Mouse (Mus musculus): ENCODE results near the gene Snx32.
A peak's percentile ranks its signal among the peaks of the same experiment; 100 is the strongest.

Snx32 gene

GRCm38 (mm10) chr19:5480016-5480415 lies 30.3 kb downstream of the Snx32 start:
- no peak for DNase-seq

GRCm38 (mm10) chr19:5477668-5478300 lies 32.6 kb downstream of the Snx32 start:
- DNase-seq, result no peak

- no peak for DNase-seq
These were observed 33.2 kb downstream of the Snx32 start for GRCm38 (mm10) chr19:5477004-5477667.

GRCm38 (mm10) chr19:5475069-5475714 lies 35.1 kb downstream of the Snx32 start:
- no peak for DNase-seq

GRCm38 (mm10) chr19:5474281-5475068 lies 35.9 kb downstream of the Snx32 start:
- peak; percentile 72 for DNase-seq

GRCm38 (mm10) chr19:5473720-5474119 lies 36.6 kb downstream of the Snx32 start, which contains the start of gene Efemp2:
Gene Efemp2, plus strand, starts transcription at chr19:5473954.
- DNase-seq, result peak; percentile 94

GRCm38 (mm10) chr19:5472857-5473256 lies 37.5 kb downstream of the Snx32 start:
- DNase-seq, result no peak

GRCm38 (mm10) chr19:5471846-5472245 lies 38.5 kb downstream of the Snx32 start:
- peak; percentile 26 for DNase-seq

- no peak for DNase-seq
These were observed 42.0 kb downstream of the Snx32 start, which contains the start of gene Ctsw for GRCm38 (mm10) chr19:5468374-5468773. Gene Ctsw, minus strand, starts transcription at chr19:5468507.

- DNase-seq, result no peak
These were observed 43.3 kb downstream of the Snx32 start for GRCm38 (mm10) chr19:5466916-5467500.

GRCm38 (mm10) chr19:5465037-5465436 lies 45.3 kb downstream of the Snx32 start:
- no peak for DNase-seq

- peak; percentile 91 for DNase-seq
These were observed 46.4 kb downstream of the Snx32 start for GRCm38 (mm10) chr19:5463791-5464562.

- DNase-seq, result no peak
These were observed 47.1 kb downstream of the Snx32 start for GRCm38 (mm10) chr19:5463212-5463611.

GRCm38 (mm10) chr19:5461411-5461810 lies 48.9 kb downstream of the Snx32 start:
- DNase-seq, result no peak

GRCm38 (mm10) chr19:5460465-5460911 lies 49.9 kb downstream of the Snx32 start, which contains the start of gene Fibp:
Gene Fibp, plus strand, starts transcription at chr19:5460615.
- DNase-seq, result peak; percentile 93

GRCm38 (mm10) chr19:5459896-5460295 lies 50.4 kb downstream of the Snx32 start:
- no peak for DNase-seq

GRCm38 (mm10) chr19:5459019-5459418 lies 51.3 kb downstream of the Snx32 start:
- DNase-seq, result no peak

GRCm38 (mm10) chr19:5457746-5458442 lies 52.4 kb downstream of the Snx32 start, which contains the start of gene Ccdc85b:
Gene Ccdc85b, minus strand, starts transcription at chr19:5457894.
- no peak for DNase-seq

GRCm38 (mm10) chr19:5456922-5457745 lies 53.2 kb downstream of the Snx32 start:
- peak; percentile 97 for DNase-seq

Measured in retina, postnatal 1 day (tissue).